Mouse (Mus musculus): Measurements from ENCODE around the gene Uba7. TPM values are rescaled to one million over a fixed set of nuclear protein-coding genes. Genes with fewer than 3 reads are reported as not detected.

Gene Uba7
- polyA plus RNA-seq, 1 experiment from 2014 or later = 33.2 TPM

- H3K27ac ChIP-seq (ENCODE audit: low read length) = no peak overlapping the region
- H3K9me3 ChIP-seq (ENCODE audit: low read length) = no peaks in the 10 kb centered on the region
- H3K9ac ChIP-seq (replicated peaks; ENCODE audit: low read depth) = no peak overlapping the region
- 87% methylated on average over 4 of the region's 4 CpGs for WGBS
- no peaks in the 10 kb centered on the region for H3K36me3 ChIP-seq (ENCODE audit: insufficient read depth, low read length)
- DNase-seq (ENCODE audit: low spot score) (no peak), ATAC-seq (no peak)
- H3K4me3 ChIP-seq (ENCODE audit: low read depth, low read length) = no peak overlapping the region
- no peak overlapping the region for H3K4me2 ChIP-seq (replicated peaks; ENCODE audit: low read depth, low read length)
- no peaks in the 10 kb centered on the region for H3K4me1 ChIP-seq (ENCODE audit: insufficient read depth, low read depth, low read length)
- peak; percentile 51 for TF ChIP-seq CTCF (IDR thresholded peaks at IDR 0.05)
- no peak for TF ChIP-seq EP300 (IDR thresholded peaks at IDR 0.05)
- H3K27me3 ChIP-seq (replicated peaks; ENCODE audit: insufficient read depth, low read length) = no peaks in the 10 kb centered on the region
Measured at GRCm38 (mm10) chr9:107960928-107961327, 14.4 kb upstream of the Uba7 start.

GRCm38 (mm10) chr9:107961351-107961762 lies 13.9 kb upstream of the Uba7 start:
- H3K36me3 ChIP-seq (ENCODE audit: insufficient read depth, low read length) = no peaks in the 10 kb centered on the region
- 87% methylated on average over 10 of the region's 10 CpGs for WGBS

GRCm38 (mm10) chr9:107961881-107962280 lies 13.4 kb upstream of the Uba7 start:
- 55% methylated on average over 5 of the region's 5 CpGs for WGBS
- no peak overlapping the region for H3K27ac ChIP-seq (ENCODE audit: low read length)

More at GRCm38 (mm10) chr9:107961351-107961762, 13.9 kb upstream of the Uba7 start:
- H3K27me3 ChIP-seq (replicated peaks; ENCODE audit: insufficient read depth, low read length) = no peaks in the 10 kb centered on the region
- no peaks in the 10 kb centered on the region for H3K9me3 ChIP-seq (ENCODE audit: low read length)
- no peak overlapping the region for H3K27ac ChIP-seq (ENCODE audit: low read length)
- TF ChIP-seq EP300 (IDR thresholded peaks at IDR 0.05) = no peak
- TF ChIP-seq CTCF (IDR thresholded peaks at IDR 0.05) = no peak
- no peak overlapping the region for H3K9ac ChIP-seq (replicated peaks; ENCODE audit: low read depth)
- H3K4me3 ChIP-seq (ENCODE audit: low read depth, low read length) = no peak overlapping the region
- no peak overlapping the region for H3K4me2 ChIP-seq (replicated peaks; ENCODE audit: low read depth, low read length)
- DNase-seq (ENCODE audit: low spot score) (no peak), ATAC-seq (no peak)
- H3K4me1 ChIP-seq (ENCODE audit: insufficient read depth, low read depth, low read length) = no peaks in the 10 kb centered on the region

GRCm38 (mm10) chr9:107962916-107963315 lies 12.4 kb upstream of the Uba7 start:
- Histone ChIP-seq H3K4me2 (replicated peaks; ENCODE audit: low read depth, low read length) (no peak overlapping the region), H3K36me3 (ENCODE audit: insufficient read depth, low read length) (no peaks in the 10 kb centered on the region), H3K9ac (replicated peaks; ENCODE audit: low read depth) (no peak overlapping the region), H3K4me3 (ENCODE audit: low read depth, low read length) (no peak overlapping the region), H3K27me3 (replicated peaks; ENCODE audit: insufficient read depth, low read length) (no peaks in the 10 kb centered on the region), H3K27ac (ENCODE audit: low read length) (no peak overlapping the region), H3K4me1 (ENCODE audit: insufficient read depth, low read depth, low read length) (no peaks in the 10 kb centered on the region), H3K9me3 (ENCODE audit: low read length) (no peaks in the 10 kb centered on the region)
- TF ChIP-seq EP300 (IDR thresholded peaks at IDR 0.05) (no peak), CTCF (IDR thresholded peaks at IDR 0.05) (no peak)
- WGBS = 95% methylated on average over 9 of the region's 9 CpGs
- ATAC-seq = no peak
- no peak for DNase-seq (ENCODE audit: low spot score)

More at GRCm38 (mm10) chr9:107961881-107962280, 13.4 kb upstream of the Uba7 start:
- H3K4me3 ChIP-seq (ENCODE audit: low read depth, low read length) = no peak overlapping the region
- H3K36me3 ChIP-seq (ENCODE audit: insufficient read depth, low read length) = no peaks in the 10 kb centered on the region
- no peaks in the 10 kb centered on the region for H3K9me3 ChIP-seq (ENCODE audit: low read length)
- TF ChIP-seq EP300 (IDR thresholded peaks at IDR 0.05) (no peak), CTCF (IDR thresholded peaks at IDR 0.05) (peak; percentile 70)
- H3K9ac ChIP-seq (replicated peaks; ENCODE audit: low read depth) = no peak overlapping the region
- H3K4me2 ChIP-seq (replicated peaks; ENCODE audit: low read depth, low read length) = no peak overlapping the region
- H3K27me3 ChIP-seq (replicated peaks; ENCODE audit: insufficient read depth, low read length) = no peaks in the 10 kb centered on the region
- ATAC-seq (peak; percentile 22; the same call in 1 of the 2 replicates), DNase-seq (ENCODE audit: low spot score) (peak; percentile 64)
- no peaks in the 10 kb centered on the region for H3K4me1 ChIP-seq (ENCODE audit: insufficient read depth, low read depth, low read length)

- H3K27ac ChIP-seq (ENCODE audit: low read length) = no peak overlapping the region
- TF ChIP-seq EP300 (IDR thresholded peaks at IDR 0.05) = no peak
- peak; percentile 96 for TF ChIP-seq CTCF (IDR thresholded peaks at IDR 0.05)
- H3K4me2 ChIP-seq (replicated peaks; ENCODE audit: low read depth, low read length) = no peak overlapping the region
- H3K27me3 ChIP-seq (replicated peaks; ENCODE audit: insufficient read depth, low read length) = no peaks in the 10 kb centered on the region
- peak; percentile 84 for ATAC-seq
- no peaks in the 10 kb centered on the region for H3K36me3 ChIP-seq (ENCODE audit: insufficient read depth, low read length)
- 13% methylated on average over 5 of the region's 5 CpGs for WGBS
- DNase-seq (ENCODE audit: low spot score) = peak; percentile 93
- H3K9me3 ChIP-seq (ENCODE audit: low read length) = no peaks in the 10 kb centered on the region
- H3K4me1 ChIP-seq (ENCODE audit: insufficient read depth, low read depth, low read length) = no peaks in the 10 kb centered on the region
- no peak overlapping the region for H3K9ac ChIP-seq (replicated peaks; ENCODE audit: low read depth)
- H3K4me3 ChIP-seq (ENCODE audit: low read depth, low read length) = no peak overlapping the region
Measured at GRCm38 (mm10) chr9:107963700-107964099, 11.6 kb upstream of the Uba7 start.

- ATAC-seq (no peak), DNase-seq (ENCODE audit: low spot score) (no peak)
- Histone ChIP-seq H3K27ac (ENCODE audit: low read length) (no peak overlapping the region), H3K9me3 (ENCODE audit: low read length) (no peaks in the 10 kb centered on the region), H3K4me1 (ENCODE audit: insufficient read depth, low read depth, low read length) (no peaks in the 10 kb centered on the region), H3K4me2 (replicated peaks; ENCODE audit: low read depth, low read length) (no peak overlapping the region), H3K9ac (replicated peaks; ENCODE audit: low read depth) (no peak overlapping the region), H3K4me3 (ENCODE audit: low read depth, low read length) (no peak overlapping the region), H3K36me3 (ENCODE audit: insufficient read depth, low read length) (no peaks in the 10 kb centered on the region), H3K27me3 (replicated peaks; ENCODE audit: insufficient read depth, low read length) (no peaks in the 10 kb centered on the region)
- TF ChIP-seq CTCF (IDR thresholded peaks at IDR 0.05) = no peak
- 91% methylated on average over 9 of the region's 9 CpGs for WGBS
Measured at GRCm38 (mm10) chr9:107964681-107965080, 10.6 kb upstream of the Uba7 start.

- no peaks in the 10 kb centered on the region for H3K9me3 ChIP-seq (ENCODE audit: low read length)
- no peak overlapping the region for H3K27ac ChIP-seq (ENCODE audit: low read length)
- no peak for TF ChIP-seq CTCF (IDR thresholded peaks at IDR 0.05)
- TF ChIP-seq EP300 (IDR thresholded peaks at IDR 0.05) = no peak
- no peaks in the 10 kb centered on the region for H3K27me3 ChIP-seq (replicated peaks; ENCODE audit: insufficient read depth, low read length)
- DNase-seq (ENCODE audit: low spot score) (no peak), ATAC-seq (no peak)
- no peak overlapping the region for H3K4me2 ChIP-seq (replicated peaks; ENCODE audit: low read depth, low read length)
- H3K9ac ChIP-seq (replicated peaks; ENCODE audit: low read depth) = no peak overlapping the region
- H3K4me1 ChIP-seq (ENCODE audit: insufficient read depth, low read depth, low read length) = no peaks in the 10 kb centered on the region
- WGBS = 74% methylated on average over 10 of the region's 10 CpGs
- no peaks in the 10 kb centered on the region for H3K36me3 ChIP-seq (ENCODE audit: insufficient read depth, low read length)
- no peak overlapping the region for H3K4me3 ChIP-seq (ENCODE audit: low read depth, low read length)
Measured at GRCm38 (mm10) chr9:107966676-107967075, 8.6 kb upstream of the Uba7 start.
